Mouse (Mus musculus) brown adipose tissue, adult 24 weeks (tissue): ENCODE measurements around the gene Rasal2. TPM values are rescaled to one million over a fixed set of nuclear protein-coding genes. Genes with fewer than 3 reads are reported as not detected.

Source experiments
- H3K27ac ChIP-seq: fragments of 200-500 bp; replicated peaks from 2 replicates; pipeline ENCODE4 v1.5.1; 2012; ENCODE audit warnings: low read depth, mild to moderate bottlenecking, low read length
- H3K4me1 ChIP-seq: fragments of 200-500 bp; 2 replicates; pipeline ENCODE4 v1.6.1; 2012; ENCODE audit warnings: low read length, mixed read lengths; ENCODE audit not compliant: control insufficient read depth, insufficient read depth, insufficient read length
- H3K4me3 ChIP-seq: fragments of 200-500 bp; 2 replicates; pipeline ENCODE4 v1.5.1; 2012; ENCODE audit warnings: low read depth, mild to moderate bottlenecking, low read length, moderate library complexity; ENCODE audit not compliant: insufficient read depth
- polyA plus RNA-seq: library from polyadenylated mRNA; stranded (reverse); fragments of >200 nt; gene quantifications from 2 replicates; pipeline ENCODE4 v1.2.4, GENCODE M21; 2012; ENCODE audit not compliant: missing spikeins, insufficient read depth, insufficient read length

Rasal2 gene
- polyA plus RNA-seq, 1 experiment: 3.4 TPM

GRCm38 (mm10) chr1:157137132-157137853 is 275.1 kb downstream of the Rasal2 start:
- no peak overlapping the region for H3K27ac ChIP-seq
- no peaks in the 10 kb centered on the region for H3K4me1 ChIP-seq
- H3K4me3 ChIP-seq: no peak overlapping the region

- H3K4me1 ChIP-seq: no peaks in the 10 kb centered on the region
- no peak overlapping the region for H3K4me3 ChIP-seq
- no peak overlapping the region for H3K27ac ChIP-seq
Measured at GRCm38 (mm10) chr1:157128219-157128618, 284.2 kb downstream of the Rasal2 start.

- no peak overlapping the region for H3K27ac ChIP-seq
- no peaks in the 10 kb centered on the region for H3K4me1 ChIP-seq
Measured at GRCm38 (mm10) chr1:157123836-157124235, 288.6 kb downstream of the Rasal2 start.

GRCm38 (mm10) chr1:157119168-157119567 is 293.2 kb downstream of the Rasal2 start:
- no peaks in the 10 kb centered on the region for H3K4me1 ChIP-seq
- no peak overlapping the region for H3K27ac ChIP-seq
- H3K4me3 ChIP-seq: no peak overlapping the region

More at GRCm38 (mm10) chr1:157123836-157124235, 288.6 kb downstream of the Rasal2 start:
- H3K4me3 ChIP-seq: no peak overlapping the region

GRCm38 (mm10) chr1:157117440-157117839 is 295.0 kb downstream of the Rasal2 start:
- Histone ChIP-seq H3K4me3 (no peak overlapping the region), H3K4me1 (no peaks in the 10 kb centered on the region), H3K27ac (no peak overlapping the region)

DNA sequence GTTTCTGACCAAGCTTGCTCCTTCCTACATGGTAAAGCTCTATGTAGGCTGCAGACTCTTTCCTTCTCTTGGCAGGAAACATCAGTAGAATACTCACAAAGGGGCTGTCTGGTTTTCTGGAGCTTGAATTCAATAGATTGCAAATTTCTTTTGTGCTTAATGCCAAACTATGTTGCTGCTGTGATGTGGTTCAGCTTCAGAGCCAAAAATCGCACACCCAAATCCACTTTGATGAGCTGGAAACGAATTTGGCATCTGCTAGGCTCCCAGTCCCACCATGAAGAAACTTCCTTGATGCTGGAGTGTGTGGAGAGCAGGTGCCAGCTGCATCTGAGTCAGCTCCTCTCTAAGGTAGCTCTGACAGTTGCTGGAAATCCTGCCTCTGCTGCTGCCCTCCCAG is 297.9 kb downstream of the Rasal2 start:
- no peak overlapping the region for H3K27ac ChIP-seq
- no peaks in the 10 kb centered on the region for H3K4me1 ChIP-seq
- no peak overlapping the region for H3K4me3 ChIP-seq

DNA sequence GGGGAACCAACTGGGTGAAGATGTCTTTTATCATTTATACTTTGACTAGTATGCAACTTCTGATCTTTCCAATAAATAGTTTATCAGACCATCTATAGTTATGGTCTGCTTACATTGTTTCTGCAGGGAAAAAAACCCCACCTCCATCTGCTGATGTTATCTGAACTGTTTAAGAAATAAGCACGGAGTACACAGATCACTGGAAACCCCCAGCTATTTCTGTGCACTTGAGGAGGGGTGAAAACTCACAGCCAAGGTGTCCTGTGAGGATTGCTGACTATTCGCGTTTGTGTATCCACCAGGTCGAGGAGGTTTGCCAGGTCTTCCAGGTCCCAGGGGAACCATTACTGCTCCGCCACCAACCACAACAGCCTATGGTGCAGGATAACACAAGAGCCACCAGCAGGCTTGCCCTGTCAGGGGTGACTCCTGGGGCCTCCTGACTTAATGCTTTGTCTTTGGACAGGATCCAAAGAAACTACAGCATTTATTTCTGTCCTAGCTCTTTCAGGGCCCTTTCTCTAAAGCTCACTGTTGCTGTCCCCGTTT is 302.0 kb downstream of the Rasal2 start:
- Histone ChIP-seq H3K27ac (no peak overlapping the region), H3K4me1 (no peaks in the 10 kb centered on the region), H3K4me3 (no peak overlapping the region)

GRCm38 (mm10) chr1:157108580-157108979 is 303.8 kb downstream of the Rasal2 start, which contains the start of gene Tex35:
Gene Tex35, minus strand, starts transcription at chr1:157108680.
- Histone ChIP-seq H3K4me1 (no peaks in the 10 kb centered on the region), H3K4me3 (no peak within 1 kb of the TSS), H3K27ac (no peak within 1 kb of the TSS)

DNA sequence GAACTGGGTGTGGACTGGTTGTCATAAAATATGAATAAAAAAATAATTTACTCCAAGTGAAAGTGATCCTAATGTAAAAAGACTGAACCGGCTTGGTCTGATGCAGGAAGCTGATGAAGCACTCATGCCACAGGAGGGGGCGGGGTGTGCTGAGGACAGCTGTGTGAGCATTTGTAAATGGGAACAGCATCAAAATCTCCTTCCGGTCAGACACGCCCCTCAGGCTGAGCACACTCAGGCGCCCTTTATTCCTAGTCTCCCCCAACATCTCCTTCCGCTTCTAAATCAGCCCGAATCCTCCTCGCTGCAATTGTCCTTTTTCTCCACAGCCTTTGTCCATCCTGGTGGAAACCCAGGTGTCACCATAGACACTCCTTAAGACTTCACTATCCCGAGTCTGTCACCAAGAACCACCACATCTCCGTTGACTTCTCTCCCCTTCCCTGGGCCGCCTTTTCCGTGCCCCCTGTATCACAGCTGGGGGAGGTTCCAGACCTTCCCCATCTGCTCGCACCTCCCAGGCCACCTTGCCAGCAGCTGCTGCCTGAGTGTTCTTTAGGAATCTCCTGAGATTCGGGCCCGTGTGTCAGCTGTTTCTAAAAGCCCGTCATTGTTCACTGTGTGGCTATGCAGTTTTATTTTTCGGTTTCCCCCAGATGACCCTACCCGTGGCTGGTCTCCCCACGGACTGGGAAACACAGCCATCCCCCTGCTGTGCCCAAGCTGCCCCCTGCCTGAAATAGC is 311.1 kb downstream of the Rasal2 start:
- no peak overlapping the region for H3K27ac ChIP-seq
- H3K4me1 ChIP-seq: no peaks in the 10 kb centered on the region
- peak overlapping the region; percentile 26 for H3K4me3 ChIP-seq

- H3K27ac ChIP-seq: no peak overlapping the region
- H3K4me3 ChIP-seq: no peak overlapping the region
- no peaks in the 10 kb centered on the region; the same call in 1 of the 2 replicates for H3K4me1 ChIP-seq
Measured at GRCm38 (mm10) chr1:157095534-157095933, 316.9 kb downstream of the Rasal2 start.

- Histone ChIP-seq H3K4me3 (no peak overlapping the region), H3K27ac (no peak overlapping the region), H3K4me1 (no peaks in the 10 kb centered on the region; the same call in 1 of the 2 replicates)
Measured at GRCm38 (mm10) chr1:157092622-157093021, 319.8 kb downstream of the Rasal2 start.

- no peak overlapping the region for H3K27ac ChIP-seq
- no peaks in the 10 kb centered on the region; the same call in 1 of the 2 replicates for H3K4me1 ChIP-seq
- H3K4me3 ChIP-seq: no peak overlapping the region
Measured at GRCm38 (mm10) chr1:157092140-157092539, 320.3 kb downstream of the Rasal2 start.

GRCm38 (mm10) chr1:157090835-157091234 is 321.6 kb downstream of the Rasal2 start:
- no peak overlapping the region for H3K27ac ChIP-seq
- H3K4me1 ChIP-seq: no peaks in the 10 kb centered on the region; the same call in 1 of the 2 replicates
- H3K4me3 ChIP-seq: no peak overlapping the region

DNA sequence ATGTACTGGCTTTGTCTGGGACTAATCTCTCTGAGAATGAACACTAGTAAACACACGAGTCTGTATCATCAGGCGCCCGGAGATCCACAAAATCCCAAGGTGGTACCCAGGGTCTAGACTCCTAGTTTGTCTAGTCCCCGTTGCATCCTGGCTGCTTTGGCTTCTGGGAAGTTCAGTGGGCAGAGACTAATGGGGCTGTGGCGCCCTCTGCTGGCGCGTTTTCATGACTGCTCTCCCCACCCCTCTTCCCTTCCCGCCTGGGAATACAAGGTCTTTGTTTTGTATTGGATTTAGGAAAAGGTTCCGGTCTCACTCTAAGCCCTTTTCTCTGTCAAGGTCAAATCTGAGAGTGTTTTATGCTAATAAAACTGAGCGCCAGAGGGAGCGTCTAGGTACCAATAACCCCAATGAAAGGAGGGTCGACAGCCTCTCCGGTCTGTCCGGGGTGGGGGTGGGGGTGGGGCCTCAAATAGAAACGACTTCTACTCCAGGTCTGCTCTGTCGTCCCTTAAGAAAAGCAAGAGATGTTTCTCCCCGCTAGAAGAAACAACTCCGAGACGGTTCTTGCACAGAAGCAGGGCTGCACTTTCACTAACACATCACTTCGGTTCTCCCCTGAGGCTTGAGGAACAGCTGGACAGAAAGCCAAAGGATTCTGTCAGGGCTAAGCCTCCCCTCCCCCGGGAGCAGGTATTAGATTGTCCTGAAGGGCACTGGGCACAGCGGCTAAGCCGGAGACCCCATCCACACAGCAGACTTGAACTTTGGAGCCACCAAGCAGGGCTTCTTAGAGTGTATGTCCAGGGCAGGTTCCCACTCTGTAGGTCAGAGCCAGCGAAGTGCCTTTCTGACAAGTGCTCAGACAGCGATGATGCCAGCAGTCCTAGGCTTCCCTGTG is 326.0 kb downstream of the Rasal2 start:
- Histone ChIP-seq H3K27ac (no peak overlapping the region), H3K4me1 (no peaks in the 10 kb centered on the region), H3K4me3 (peak overlapping the region; percentile 51)
